Mouse (Mus musculus): ENCODE data around the gene Gm8232. TPM values are rescaled to one million over a fixed set of nuclear protein-coding genes. Genes with fewer than 3 reads are reported as not detected.
"Not testable (repeated sequence)": the region's sequence is repeated elsewhere in the genome, so short reads cannot be mapped to it uniquely, and the experiment has no call there.

Gene Gm8232
- total RNA-seq (2021): not detected

DNA sequence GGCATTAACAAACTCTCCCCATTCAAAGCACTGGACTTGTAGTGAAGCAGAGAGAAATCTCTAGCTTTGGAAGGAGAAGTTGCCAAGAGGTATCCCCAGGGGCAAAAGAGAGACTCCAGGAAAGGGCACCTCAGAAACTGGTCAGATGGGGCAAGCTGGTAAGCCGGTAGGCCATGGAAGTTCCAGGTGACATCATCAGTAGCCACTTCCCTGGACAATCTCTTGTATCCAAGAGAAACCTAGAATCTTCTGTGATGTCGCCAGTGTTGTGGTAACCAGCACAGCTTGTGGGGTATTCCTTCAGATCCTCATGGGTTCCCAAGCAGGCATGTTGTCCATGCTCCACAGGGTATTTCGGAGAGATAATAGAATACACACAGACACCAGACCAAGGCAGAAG is at the start of gene Gm8232:
Gene Gm8232, plus strand, starts transcription at position 301 of the 400 bp plus-strand sequence.
- DNase-seq; intact Hi-C loops (cut with DNase I): not testable (repeated sequence)

DNA sequence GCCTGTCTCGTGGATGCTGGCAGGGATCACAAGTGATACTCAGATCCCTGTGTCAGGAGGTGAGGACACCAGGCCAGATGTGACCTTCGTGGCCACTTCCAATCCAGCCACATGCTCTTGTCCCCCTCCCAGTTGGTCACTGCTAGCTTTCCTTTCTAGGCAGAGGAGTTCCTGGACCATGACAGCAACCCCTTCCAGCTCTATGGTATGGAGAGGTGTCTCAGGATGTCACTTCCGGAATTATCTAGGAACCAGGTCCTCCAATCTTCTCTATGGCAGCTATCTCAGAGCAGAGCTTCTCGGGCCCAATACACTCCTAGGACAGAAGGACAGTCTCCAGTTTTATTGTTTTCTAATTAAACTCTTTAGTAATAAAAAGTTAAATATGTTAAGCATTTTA is 49.2 kb upstream of the Gm8232 start:
- DNase-seq; intact Hi-C loops (cut with DNase I): not testable (repeated sequence)

DNA sequence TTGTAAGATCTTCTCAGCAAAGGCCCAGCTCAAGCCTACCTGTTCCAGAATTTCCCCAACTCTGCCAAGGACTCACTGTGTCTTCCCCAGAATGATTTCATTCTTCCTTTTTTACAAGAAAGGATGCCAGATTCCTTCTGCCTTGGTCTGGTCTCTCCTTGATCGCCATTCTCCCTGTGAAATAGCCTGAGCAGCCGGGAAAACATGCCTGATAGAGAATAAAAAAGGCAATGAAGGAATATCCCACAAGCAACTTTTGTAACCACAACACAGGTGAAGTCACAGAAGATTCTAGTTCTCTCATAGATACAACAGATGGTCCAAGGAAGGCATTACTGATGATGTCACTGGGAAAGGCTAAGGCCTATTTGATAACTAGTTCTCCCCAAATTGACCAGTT is 22.8 kb upstream of the Gm8232 start, which contains the start of gene Gm3371:
Gene Gm3371, minus strand, starts transcription at position 101 of the 400 bp plus-strand sequence.
- DNase-seq; intact Hi-C loops (cut with DNase I): not testable (repeated sequence)

Other genes starting within 250 kb of the Gm8232 start
- not detected for gene Gm8212, start 236.0 kb upstream of the Gm8232 start, total RNA-seq (2021)
- not detected for gene 4930503E14Rik, start 220.4 kb upstream of the Gm8232 start, total RNA-seq (2021)
- gene Gm8220, start 148.1 kb upstream of the Gm8232 start, total RNA-seq (2021): not detected
- not detected for gene Gm5930, start 95.1 kb upstream of the Gm8232 start, total RNA-seq (2021)
- gene Gm8229, start 68.3 kb upstream of the Gm8232 start, total RNA-seq (2021): not detected
- not detected for gene Gm3371, start 22.9 kb upstream of the Gm8232 start, total RNA-seq (2021)
- gene BC061237, start 58.8 kb downstream of the Gm8232 start, total RNA-seq (2021): not detected
- not detected for gene Gm17093, start 84.6 kb downstream of the Gm8232 start, total RNA-seq (2021)
- gene Gm8247, start 149.5 kb downstream of the Gm8232 start, total RNA-seq (2021): not detected
- gene Gm5624, start 194.3 kb downstream of the Gm8232 start, total RNA-seq (2021): not detected